Mouse (Mus musculus): ENCODE measurements around the gene Ano2.

Ano2 gene

GRCm38 (mm10) chr6:125914446-125914845, 224.2 kb downstream of the Ano2 start:
- no peak for DNase-seq (ENCODE audit: low read depth, low spot score)

DNA sequence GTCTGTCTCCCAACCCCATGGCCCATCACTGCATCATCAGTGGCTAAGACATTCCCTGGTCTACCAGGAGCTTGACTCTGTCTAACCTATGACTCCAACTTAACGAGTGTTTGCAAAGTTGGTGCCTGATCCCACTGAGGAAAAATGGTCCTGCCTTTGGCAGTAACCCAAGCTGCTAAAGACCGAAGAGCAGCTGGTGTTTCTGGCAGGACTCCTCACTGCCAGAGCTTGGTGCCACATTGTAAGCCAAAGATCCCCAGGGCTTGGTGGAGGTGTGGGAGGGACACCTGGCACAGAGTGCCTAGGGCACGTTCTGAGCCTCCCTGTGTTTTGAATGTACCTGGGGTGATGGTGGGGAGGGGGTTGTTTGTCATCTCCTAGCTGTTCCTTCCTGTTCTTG, 232.5 kb downstream of the Ano2 start:
- DNase-seq (ENCODE audit: low read depth, low spot score): no peak

DNA sequence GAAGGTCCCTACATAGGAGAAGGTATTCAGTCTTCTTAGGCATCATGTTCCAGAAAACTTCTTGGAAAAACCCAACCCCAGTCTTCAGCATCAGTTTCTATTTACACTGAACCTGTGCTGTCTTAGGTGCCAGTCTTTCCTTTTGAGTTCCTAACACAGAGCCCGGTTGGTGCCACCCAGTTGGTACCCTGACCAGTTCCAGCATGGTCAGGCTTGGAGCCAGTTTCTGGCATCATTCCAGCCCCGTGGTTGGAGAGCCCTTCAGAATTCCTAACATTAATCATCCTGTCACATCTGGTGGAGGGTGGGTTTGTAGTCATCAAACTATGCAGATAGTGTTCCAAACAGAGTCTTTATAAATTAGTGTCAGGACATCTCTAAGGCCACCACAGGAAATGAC, 234.8 kb downstream of the Ano2 start:
- DNase-seq (ENCODE audit: low read depth, low spot score): no peak

GRCm38 (mm10) chr6:125925861-125926260, 235.6 kb downstream of the Ano2 start:
- no peak for DNase-seq (ENCODE audit: low read depth, low spot score)

DNA sequence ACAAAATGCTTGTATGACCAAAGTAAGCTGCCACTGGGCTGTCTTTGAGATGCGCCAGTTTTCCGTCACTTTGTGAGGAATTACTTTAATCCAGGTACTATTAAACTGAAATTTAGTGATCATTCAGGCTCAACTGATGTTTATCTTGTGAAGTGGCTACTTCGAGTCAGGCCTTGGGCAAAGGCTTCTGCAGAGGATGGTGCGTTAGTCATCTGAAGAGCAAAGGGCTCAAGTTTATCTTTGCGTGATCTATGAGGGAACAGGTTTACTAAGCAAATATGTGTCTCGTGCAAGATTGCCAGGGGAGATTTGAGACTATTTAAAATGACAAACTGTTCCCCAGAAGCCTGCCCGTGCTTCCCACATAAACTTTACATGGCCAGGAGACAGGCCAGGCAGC, 241.7 kb downstream of the Ano2 start:
- no peak for DNase-seq (ENCODE audit: low read depth, low spot score)

GRCm38 (mm10) chr6:125954965-125955364, 264.7 kb downstream of the Ano2 start:
- DNase-seq (ENCODE audit: low read depth, low spot score): peak; percentile 69

- no peak for DNase-seq (ENCODE audit: low read depth, low spot score)
Observed at GRCm38 (mm10) chr6:125973551-125973950, 283.3 kb downstream of the Ano2 start.

GRCm38 (mm10) chr6:125975788-125976465, 285.7 kb downstream of the Ano2 start:
- peak; percentile 42 for DNase-seq (ENCODE audit: low read depth, low spot score)

DNA sequence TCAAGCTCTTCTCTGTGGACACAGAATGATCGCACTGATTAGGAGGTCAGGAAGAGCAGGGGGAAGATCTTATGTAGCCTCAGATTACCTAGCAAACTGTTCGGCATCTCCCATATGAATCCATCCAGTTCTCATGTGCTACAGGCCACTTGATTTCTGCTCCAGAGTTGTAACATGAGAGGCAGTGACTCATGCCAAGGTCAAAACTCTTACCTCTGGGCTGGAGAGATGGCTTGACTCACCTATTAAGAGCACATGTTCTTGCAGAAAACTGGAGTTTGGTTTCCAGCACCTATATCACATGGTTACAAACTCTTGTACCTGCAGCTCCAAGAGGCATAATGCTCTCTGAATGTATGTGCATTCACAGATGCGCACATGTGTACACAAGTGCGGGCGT, 289.4 kb downstream of the Ano2 start:
- no peak for DNase-seq (ENCODE audit: low read depth, low spot score)

DNA sequence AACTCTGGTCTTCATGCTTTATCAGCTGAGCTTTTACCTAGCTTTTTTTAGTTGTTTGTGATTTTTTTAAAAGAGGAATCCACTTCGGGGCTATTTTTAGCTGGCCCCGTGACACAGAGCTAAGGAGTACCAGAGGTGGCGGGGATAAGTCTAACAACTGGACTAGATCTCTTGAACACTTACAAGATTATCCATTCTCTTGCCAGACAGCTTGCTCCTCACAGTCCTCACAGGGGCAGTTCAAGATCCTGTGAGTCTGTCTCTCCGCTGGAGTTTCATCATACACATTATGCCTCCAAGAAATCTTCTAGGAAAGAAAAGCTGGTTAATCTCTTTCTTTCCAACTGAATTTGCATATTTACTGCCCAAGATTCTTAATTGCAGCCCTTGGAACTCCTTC, 293.8 kb downstream of the Ano2 start:
- no peak for DNase-seq (ENCODE audit: low read depth, low spot score)

GRCm38 (mm10) chr6:125992731-125993130, 302.5 kb downstream of the Ano2 start:
- no peak for DNase-seq (ENCODE audit: low read depth, low spot score)

GRCm38 (mm10) chr6:126001797-126002196, 311.6 kb downstream of the Ano2 start:
- DNase-seq (ENCODE audit: low read depth, low spot score): peak; percentile 43

DNA sequence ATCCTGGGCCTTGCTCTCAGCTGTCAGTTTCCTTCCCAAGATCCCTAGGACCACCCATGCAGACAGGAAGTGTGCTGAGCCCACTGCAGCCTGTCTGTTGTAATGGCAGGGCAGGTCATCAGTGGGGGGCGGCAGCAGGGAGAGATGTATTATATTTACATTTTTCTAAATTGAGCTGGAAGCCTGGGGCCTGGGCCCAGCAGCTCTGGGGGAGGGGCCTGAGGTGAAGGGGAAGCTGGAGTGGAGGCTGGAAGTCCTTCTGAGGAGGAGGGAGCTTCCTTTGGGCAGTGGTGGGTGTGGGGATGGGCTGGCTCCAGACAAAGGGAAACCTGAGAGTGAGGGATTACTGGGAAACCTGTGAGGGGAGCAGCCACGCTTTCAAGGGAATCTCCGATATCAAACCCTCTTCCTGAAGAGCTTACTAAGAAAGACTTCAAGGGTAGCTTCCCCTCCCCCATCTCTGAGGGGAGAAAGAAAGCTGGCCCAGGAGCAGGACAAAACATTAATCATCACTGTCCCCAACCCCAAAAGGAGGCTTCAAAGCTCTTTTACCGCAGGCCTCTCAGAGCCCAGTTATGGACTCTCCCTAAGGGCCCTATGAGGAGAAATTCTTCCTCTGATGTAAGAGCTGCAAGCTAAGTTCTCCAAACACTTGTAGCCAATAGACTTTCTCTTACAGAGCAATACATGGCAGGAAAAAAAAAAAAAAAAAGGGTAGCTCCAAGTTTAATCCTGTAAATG, 313.0 kb downstream of the Ano2 start:
- peak; percentile 87 for DNase-seq (ENCODE audit: low read depth, low spot score)

DNA sequence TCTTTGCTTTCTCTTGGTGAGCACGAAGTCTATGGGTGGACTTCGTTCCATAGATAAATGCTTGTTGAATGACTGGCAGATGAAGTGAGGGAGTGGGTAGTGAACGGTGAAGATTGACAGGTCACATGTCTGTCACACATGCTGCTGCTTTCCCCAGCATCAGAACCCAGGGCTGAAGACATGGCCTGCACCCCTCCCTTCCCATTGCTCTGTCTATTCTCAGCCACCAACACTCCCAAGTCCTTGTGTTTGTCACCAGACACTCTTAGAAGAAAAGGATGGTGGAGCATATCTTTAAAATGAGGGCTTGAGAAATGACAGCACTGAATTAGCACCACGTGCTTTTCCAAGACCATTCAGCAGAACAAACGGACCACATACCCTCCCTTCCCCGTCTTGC, 316.4 kb downstream of the Ano2 start:
- DNase-seq (ENCODE audit: low read depth, low spot score): no peak

DNA sequence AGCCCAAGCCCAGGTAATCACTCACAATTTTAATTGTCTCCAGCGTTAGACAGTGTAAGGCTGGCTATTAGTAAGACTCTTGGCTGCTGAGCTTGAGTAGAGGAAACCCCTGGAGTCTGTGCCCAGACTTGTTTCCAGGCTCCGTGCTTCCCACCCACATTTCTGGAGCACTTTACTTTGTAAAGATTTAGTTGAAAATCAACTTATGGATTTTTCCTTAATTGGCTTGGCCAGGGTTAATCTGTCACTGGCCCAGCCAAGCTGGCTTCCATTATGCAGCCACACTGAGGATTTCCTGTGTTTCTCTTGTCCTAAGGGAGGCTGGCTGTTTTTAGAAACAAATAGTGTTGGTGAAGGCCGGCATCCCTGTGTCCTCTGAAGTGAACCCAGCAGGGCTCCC, 318.9 kb downstream of the Ano2 start:
- no peak for DNase-seq (ENCODE audit: low read depth, low spot score)

DNA sequence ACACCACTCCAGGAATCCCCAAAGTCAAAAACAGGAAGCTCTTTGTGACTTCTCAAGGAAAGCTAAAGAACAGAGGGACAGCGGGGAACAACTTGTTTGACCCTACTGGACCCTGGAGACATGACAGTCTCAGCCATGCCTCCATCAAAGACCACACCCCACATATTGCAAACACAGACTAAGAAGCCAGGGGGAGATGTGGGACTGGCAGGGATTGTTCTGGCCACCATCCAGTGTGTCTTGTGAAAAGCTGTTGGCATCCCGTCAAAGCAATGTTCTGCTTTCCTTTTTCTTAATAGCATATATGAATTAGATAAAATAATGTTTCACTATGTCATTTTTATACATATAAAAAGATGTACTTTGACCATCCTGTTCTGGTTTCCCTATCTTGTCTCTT, 326.8 kb downstream of the Ano2 start:
- DNase-seq (ENCODE audit: low read depth, low spot score): no peak

DNA sequence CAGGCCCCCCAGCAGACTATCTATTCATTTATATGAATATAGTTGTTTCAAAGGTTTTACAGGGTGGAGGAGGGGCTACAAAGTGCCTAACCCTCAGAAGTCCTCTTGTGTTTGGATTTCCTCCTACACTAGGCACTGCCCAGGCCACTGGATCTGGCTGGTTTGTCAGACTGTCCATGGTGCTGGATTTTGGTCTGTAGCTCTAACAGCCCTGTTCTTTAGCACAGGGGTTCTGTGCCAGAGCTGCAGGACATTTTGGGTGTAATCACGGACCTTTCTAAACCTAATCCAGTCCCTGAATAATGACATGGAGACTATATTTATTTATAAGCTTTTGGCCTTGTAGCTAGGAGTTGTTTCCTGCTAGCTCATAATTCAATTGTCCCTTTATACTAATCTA, 328.2 kb downstream of the Ano2 start:
- no peak for DNase-seq (ENCODE audit: low read depth, low spot score)

DNA sequence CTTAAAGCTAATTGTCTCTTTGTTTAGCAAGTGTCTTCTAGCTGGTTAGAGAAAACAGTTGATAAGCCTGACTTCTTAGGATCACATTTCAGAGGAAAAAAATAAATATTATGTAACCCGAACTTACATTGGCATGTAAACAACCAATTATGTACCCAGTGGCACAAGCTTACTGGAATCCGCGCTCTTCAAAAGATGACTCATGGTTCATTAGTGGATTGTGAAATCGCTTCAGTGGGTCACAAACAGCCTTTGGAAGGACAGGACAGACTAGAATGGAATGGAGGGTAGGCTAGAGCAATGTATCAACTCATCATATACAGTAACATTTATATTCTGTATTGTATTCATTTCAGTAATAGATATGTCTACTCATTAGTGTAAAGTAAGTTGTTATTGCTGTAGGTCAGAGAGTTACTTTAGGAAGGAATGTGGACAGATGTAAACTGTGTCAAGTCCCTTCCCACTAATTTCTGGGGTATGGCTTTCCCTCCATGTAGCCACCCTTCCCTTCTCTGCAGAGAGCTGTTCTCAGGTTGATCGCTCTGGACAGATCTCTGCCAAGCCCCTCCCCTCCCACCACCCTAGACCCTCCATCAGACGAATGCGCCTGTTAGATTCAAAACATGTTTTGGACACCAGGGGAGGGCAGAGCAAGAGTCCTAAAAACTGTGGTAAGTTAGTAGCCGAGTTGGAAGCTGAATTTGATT, 343.6 kb downstream of the Ano2 start:
- DNase-seq (ENCODE audit: low read depth, low spot score): no peak

GRCm38 (mm10) chr6:126034403-126034724, 344.1 kb downstream of the Ano2 start:
- DNase-seq (ENCODE audit: low read depth, low spot score): no peak

- DNase-seq (ENCODE audit: low read depth, low spot score): peak; percentile 28
Observed at GRCm38 (mm10) chr6:126034728-126035127, 344.5 kb downstream of the Ano2 start.

DNA sequence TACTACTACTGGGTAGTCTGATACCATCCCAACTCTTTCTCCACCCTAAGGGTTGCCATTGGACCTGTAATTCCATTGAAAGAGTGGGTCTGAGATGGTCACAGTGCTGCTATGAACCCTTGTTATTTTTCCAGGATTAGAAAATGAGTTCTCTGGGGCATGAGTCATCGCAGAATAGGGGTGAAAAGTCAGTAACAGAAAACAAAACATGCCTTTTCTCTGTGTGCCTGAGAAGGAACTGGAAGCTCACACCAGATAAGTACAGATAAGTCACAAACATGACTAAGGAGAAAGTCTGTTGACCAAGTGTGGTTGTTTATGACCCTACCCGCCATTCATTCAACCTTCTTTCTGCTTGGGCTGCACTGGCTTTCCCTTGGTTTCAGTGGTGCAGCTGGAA, 345.4 kb downstream of the Ano2 start:
- no peak for DNase-seq (ENCODE audit: low read depth, low spot score)

DNA sequence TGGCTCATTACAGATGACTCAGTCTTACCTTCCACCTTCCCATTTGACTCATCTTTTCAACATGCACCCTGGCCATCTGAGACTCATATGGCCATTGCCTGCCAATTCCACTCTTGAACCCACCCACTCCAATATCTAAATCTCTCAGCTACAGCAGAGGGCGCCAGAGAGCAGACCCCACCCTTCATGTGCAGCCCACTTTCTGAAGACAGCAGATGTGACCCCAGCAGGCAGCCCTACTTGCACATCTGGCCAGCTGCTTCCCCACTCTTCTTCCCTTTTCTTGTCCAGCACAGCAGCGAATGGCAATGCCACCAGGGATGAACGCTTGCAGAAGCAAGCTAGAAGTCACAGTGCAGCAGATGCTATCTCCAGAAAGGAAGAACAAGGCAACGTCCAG, 355.7 kb downstream of the Ano2 start:
- peak; percentile 60 for DNase-seq (ENCODE audit: low read depth, low spot score)

DNA sequence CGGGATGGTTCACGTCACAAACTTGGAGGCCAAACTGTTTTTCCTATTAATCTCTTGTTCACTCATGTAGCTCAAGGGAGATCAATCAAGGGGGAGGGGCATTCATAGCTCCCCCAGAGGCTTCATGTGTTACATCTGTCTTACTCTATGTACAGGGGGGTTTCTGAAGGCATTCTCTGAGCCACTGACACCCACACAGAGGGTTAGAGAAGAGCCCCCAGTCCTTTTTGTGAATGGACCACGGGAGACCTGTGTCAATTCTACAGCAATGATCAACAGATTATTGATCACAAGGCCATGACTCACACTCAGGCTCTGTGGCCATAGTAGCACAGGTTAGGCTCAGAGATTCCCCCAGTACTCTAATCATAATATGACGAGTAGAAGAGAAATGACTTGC, 358.0 kb downstream of the Ano2 start:
- DNase-seq (ENCODE audit: low read depth, low spot score): no peak
